Mouse (Mus musculus) splenic B cell, adult 2 months (primary cell): Measurements from ENCODE around the gene Pdcl3.
"Not testable (repeated sequence)": the region's sequence is repeated elsewhere in the genome, so short reads cannot be mapped to it uniquely, and the experiment has no call there.

Source experiments
- DNase-seq: peaks from one replicate; pipeline ENCODE4 v3.0.0-alpha.2; 2011; ENCODE audit warnings: low read depth, low spot score
- H3K27me3 ChIP-seq: 2 replicates; pipeline ENCODE4 v1.6.1; 2012; ENCODE audit warnings: mild to moderate bottlenecking, low read length, moderate library complexity, mixed read lengths; ENCODE audit not compliant: control insufficient read depth, poor library complexity, insufficient read depth, severe bottlenecking
- H3K36me3 ChIP-seq: 2 replicates; pipeline ENCODE4 v1.6.1; 2012; ENCODE audit warnings: mild to moderate bottlenecking, low read length, moderate library complexity, mixed read lengths; ENCODE audit not compliant: control insufficient read depth, poor library complexity, insufficient read depth, severe bottlenecking

The Pdcl3 gene

DNA sequence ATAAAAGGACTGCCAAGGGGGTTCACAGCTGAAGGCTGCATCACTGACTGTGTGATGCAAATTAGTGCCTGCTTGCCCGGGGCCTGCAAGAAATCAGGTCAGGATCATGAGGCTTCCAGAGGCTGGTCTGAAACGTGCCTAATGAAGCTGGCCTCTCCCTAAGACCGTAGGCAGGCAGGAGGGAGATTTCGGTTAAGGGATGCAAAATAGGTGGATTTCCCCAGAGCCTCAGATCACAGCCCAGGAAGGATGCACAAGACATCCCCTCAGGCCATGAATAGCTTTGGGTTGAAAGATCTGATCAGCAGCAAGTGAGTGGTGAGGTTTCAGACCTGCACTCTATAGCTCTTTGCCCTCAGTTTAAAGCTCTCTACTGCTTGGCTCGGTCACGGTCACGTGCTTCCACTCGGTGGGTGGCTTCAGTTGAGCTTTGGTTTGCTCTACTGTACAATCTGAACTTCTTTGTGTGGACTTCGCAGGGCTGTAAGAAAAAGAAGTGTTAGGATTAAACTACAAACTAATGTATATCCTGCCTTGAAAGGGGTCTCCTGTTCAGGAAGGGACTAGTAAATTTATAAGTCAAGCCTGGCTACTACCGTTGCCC is 20.4 kb downstream of the Pdcl3 start:
- Histone ChIP-seq H3K27me3 (no peaks in the 10 kb centered on the region), H3K36me3 (no peaks in the 10 kb centered on the region)
- no peak for DNase-seq

DNA sequence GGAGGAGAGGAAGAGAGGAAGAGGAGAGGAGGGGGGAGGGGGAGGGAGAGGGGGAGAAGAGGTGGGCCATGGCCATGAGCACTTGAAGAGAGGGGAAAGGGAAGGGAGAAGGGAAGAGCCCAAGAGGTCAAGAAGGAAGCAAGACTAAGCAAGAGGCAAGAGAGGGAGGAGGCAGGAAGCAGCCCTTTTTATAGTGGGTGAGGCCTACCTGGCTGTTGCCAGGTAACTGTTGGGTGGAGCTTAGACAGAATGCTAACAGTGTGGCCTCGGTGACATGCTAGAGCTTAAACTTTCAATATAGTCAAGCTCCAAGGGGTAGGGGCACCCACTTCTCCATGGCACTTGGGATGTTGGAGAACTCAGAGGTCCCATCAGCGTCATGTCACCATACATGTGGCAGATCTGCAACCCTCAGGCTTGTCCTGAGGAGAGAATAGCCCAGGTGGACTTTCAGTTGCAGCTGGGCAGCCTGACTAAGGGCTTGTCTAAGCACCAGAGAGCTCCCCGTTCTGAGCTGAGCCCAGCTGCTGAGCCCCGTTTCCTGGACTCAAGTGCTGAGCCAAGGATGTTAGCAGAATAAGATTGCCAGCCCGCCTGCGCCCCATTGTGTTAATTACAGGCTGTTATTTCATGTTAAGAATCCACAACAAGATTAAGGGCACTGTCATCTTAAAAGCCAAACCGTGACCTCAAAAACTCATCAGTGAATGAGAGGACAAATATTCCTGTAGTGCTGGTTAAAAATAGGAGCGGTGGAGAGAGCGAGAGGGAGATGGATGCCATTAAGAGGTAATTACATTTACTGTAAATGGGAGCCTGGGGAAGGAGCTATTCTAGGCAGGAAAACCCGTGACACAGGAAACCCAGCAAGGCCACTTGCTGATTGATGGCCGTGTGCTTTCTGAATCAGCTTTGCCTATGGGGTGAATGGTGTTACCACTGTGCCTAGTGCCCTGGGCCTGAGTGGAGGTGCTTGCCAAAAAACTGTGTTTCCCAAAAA is 21.7 kb downstream of the Pdcl3 start:
- H3K36me3 ChIP-seq = no peaks in the 10 kb centered on the region
- DNase-seq = no peak
- H3K27me3 ChIP-seq = no peaks in the 10 kb centered on the region

DNA sequence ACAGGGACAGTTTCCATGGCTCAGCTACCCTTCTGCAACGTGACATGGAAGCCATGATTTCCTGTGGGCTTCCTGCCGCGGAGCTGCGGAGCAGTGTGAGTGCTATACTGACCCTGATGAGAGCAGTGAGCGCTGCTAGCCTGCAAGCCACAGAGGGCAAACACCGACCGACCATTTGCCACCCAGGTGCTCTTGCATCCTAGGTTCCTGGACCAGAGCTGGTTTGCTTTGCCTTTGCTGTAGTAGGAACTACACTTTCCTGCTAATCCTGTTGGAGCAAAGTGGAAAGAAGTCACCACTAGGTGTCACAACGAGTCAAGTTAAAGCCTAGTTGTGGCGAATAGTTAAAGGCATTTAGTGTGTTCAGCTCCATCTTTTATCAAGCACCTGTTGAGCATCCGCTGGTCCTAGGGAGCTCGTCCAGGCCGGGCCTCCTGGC is 25.2 kb downstream of the Pdcl3 start:
- Histone ChIP-seq H3K27me3 (no peaks in the 10 kb centered on the region), H3K36me3 (no peaks in the 10 kb centered on the region)
- DNase-seq = peak; percentile 42

DNA sequence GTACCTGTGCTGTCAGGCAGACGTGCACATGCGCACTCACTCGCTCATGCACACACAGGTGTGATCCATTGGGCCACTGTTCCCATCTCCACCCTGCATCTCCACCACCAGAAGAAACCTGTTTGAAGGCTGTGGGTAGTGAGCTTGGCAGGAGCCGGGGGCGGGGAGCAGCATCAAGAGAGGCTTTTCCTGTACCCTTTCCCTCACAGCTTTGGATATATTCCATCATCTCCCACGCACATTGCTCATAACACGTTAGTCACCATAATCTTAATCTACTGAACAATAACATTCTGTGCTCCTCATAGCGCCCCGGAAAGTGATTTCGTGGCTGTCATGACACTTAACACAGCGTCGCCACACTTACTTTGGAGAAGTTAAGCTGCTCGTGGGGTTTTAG is 27.2 kb downstream of the Pdcl3 start:
- H3K27me3 ChIP-seq = no peaks in the 10 kb centered on the region
- DNase-seq = no peak
- H3K36me3 ChIP-seq = no peaks in the 10 kb centered on the region

DNA sequence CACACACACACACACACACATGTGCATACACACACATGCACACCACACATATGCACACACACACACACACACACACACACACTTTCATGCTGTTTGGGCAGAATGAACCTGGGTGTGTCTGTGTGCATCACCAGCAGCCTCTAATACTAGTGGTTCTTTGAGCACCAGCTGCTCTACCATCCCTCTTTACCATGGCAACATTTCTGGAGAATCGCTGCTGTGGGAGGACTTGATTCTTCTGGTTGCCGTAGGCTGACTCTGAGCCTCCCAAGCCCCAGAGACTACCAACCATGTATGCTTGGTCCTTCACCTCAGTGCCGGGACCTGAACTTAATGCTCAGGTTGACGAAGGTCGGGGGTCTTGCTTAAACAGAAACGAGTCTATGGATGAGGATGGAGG is 28.4 kb downstream of the Pdcl3 start:
- H3K36me3 ChIP-seq = no peaks in the 10 kb centered on the region
- H3K27me3 ChIP-seq = no peaks in the 10 kb centered on the region

DNA sequence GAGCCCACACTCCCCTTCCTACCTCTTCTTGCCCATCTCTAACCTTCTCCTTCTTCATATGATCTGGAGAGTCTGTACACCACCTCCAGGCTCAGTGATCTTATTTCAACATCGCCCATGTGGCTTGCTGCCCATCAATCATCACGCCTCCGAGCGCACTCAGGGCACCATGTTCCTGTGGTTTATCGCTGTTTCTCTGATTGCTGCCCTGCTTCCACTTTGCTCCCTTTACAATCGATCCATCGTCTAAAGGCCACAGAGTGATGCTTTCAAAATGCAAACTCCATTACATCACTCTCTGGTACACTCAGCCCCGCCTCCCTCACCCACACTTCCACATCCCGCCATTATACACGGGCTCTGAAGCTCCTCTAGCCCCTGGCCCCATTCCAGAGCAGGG is 30.1 kb downstream of the Pdcl3 start:
- Histone ChIP-seq H3K27me3 (no peaks in the 10 kb centered on the region), H3K36me3 (no peaks in the 10 kb centered on the region)
- DNase-seq = no peak

More for the DNA sequence above, 28.4 kb downstream of the Pdcl3 start:
- no peak for DNase-seq

DNA sequence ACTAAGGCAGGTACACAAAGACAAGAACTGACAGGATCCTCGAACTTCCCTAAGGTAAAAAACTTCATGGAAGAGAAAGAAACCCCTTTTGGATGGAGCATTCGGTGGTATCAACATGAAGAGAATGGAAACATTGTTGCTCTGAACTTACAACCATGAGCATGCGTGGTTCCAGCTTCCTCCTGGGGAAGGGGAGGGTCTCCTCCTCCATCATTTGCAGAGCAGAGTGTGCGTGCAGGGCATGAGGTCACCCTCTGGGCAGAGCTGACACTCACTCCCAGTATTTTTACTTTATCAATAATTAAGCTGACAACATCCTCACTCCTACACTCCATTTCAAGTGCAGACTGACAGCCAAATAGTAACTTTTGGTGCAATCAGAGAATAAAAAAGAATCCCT is 32.5 kb downstream of the Pdcl3 start:
- Histone ChIP-seq H3K27me3 (no peaks in the 10 kb centered on the region), H3K36me3 (no peaks in the 10 kb centered on the region)
- no peak for DNase-seq

DNA sequence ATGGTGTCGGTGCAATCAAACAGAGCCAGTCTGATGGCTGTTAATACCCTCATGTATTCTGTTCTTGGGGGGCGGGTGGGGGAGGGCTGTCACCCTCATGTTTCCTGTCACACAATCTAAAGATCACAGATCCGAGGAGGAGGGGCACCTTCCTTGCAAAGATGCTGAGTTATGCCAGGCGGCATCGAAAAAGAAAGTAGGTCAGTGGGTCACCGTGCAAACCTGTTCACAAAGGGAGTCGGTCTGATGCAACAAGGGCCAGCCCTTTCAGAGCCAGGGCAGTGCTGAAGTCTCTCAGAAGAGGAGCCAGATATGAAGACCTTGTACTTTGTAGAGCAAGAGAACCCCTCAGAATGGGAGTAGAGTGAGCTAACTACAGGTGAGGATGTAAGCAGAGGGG is 39.7 kb downstream of the Pdcl3 start:
- no peaks in the 10 kb centered on the region for H3K36me3 ChIP-seq
- no peak for DNase-seq
- H3K27me3 ChIP-seq = no peaks in the 10 kb centered on the region

DNA sequence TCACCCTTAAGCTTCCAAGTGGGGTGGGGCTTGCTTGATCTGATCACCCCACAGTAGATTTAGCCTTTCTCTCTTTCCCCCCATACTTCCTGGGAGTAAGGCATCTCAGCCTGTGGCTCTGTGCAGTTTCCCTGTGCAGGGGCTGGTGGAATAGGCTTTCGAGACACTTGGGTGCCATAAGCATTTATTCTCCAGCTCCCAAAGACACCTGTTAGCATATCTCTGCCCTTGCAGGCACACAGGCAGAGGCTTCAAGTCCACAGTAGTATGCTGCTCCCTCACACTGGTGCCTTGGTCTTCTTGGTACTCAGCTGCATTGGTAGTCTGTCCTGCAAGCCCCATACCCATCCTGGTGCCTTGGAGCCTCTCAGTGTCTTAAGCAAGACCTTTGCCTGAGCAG is 40.4 kb downstream of the Pdcl3 start:
- Histone ChIP-seq H3K27me3 (no peaks in the 10 kb centered on the region), H3K36me3 (no peaks in the 10 kb centered on the region)
- no peak for DNase-seq

DNA sequence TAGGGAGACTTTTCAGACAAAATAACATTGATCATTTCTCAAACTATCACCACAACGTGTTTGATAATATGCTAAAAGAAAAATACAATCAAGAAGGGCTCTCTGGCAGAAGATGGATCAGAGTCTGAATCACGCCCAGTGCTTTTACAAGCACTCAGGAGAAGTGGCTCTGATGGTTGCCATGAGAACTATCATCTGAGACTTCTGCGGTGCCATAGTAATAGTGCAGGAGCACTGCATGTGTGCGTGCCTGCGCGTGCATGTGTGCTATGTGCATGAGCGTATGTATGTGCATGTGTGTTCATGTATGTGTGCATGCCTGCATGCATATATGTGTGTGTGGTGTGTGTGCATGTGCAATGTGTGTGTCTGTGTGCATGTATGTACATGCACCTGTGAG is 43.8 kb downstream of the Pdcl3 start:
- H3K27me3 ChIP-seq = no peaks in the 10 kb centered on the region; the same call in 1 of the 2 replicates
- no peak for DNase-seq
- no peaks in the 10 kb centered on the region for H3K36me3 ChIP-seq

DNA sequence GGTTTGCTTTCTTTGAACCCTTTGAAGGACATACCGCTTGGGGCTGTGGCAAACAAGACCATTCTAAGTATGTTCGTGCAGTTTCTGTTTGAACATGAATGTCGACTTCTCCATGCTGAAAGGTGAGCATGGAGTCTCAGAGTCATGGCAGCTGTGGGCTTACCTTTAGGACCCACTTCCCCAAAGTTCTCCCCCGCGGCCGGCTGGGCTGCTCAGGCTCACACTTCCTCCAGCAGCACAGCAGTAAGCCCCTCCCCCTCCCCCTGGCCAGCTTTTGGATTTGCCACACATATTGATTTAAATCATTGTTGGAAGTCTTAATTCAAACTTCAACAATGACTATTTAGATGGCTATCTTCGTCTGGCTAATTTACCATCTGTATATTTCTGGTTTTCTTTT is 44.7 kb downstream of the Pdcl3 start:
- Histone ChIP-seq H3K36me3 (no peaks in the 10 kb centered on the region), H3K27me3 (no peaks in the 10 kb centered on the region; the same call in 1 of the 2 replicates)
- no peak for DNase-seq

DNA sequence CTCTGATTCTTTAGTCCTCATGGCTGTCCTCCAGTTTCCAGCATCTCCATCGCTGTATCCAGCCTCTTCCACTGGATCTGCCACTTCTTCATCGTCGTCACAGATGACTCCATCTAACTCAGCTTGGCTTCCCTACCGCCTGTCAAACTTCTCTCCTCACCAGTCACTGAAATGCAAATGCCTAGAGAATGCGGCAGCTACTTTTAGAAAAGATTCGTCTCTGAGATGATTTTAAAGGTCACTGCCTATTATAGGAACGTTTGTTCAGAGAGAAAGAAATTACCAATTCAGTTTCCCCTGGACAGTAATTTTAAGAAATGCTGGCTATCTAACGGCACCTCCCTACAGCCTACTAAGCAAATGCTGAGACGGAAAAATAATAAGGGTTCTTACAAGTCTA is 50.4 kb downstream of the Pdcl3 start:
- Histone ChIP-seq H3K27me3 (no peaks in the 10 kb centered on the region; the same call in 1 of the 2 replicates), H3K36me3 (no peaks in the 10 kb centered on the region)
- DNase-seq = no peak

DNA sequence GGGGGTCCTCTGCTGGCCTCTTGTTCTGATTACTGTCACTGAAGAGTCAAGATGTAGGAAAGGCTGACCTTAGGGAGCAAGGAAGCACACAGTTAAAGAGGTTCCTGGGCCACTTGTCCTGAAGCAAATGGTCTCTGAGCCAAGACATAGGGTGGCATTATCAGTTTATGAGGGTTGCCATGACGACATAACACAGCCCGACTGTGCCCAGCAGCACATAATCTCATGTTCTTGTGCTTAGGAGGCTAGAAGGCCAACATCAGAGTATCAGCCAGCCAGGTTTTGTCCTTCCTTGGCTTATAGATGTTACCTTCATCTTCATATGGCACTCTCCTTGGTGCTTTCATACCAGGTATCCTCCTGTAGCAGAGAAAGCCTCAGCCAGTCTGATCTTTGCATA is 56.8 kb downstream of the Pdcl3 start:
- no peak for DNase-seq

DNA sequence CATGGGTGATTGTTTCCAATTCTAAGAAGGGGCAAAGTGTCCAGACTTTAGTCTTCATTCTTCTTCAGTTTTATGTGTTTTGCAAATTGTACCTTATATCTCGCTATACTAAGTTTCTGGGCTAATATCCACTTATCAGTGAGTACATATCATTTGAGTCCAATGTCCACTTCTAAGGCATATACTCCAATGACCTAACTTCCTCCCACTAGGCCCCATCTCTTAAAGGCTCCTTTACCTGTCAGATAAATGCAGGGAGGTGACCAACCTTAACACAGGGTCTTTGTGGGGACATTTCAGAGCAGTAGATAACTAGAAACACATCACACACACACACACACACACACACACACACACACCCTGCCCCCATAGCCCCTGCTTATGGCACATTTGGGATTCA is 59.0 kb downstream of the Pdcl3 start:
- H3K36me3 ChIP-seq, DNase-seq, H3K27me3 ChIP-seq: not testable (repeated sequence)

More for the DNA sequence above, 56.8 kb downstream of the Pdcl3 start:
- H3K36me3 ChIP-seq = no peaks in the 10 kb centered on the region
- H3K27me3 ChIP-seq = no peaks in the 10 kb centered on the region

DNA sequence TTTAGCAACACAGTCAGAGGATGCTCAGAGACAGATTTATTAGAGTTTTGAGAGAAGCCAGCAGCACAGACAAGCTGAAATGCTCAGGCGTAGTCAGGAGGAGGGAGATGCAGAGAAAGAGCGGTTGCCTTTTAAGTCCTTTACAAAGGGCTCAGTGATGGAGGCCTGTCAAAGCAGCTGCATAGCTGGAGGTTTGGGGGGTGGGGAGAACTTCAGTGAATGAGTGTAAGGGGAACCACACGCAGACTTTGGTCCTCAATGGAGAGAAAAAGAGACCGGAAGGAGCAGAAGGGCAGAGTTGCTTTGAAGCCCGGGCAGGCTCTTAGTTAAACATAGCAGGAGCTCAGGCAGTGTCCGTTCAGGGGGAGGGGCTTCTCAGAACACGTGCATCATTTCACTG is 61.3 kb downstream of the Pdcl3 start:
- H3K36me3 ChIP-seq = no peaks in the 10 kb centered on the region
- no peak for DNase-seq
- H3K27me3 ChIP-seq = no peaks in the 10 kb centered on the region
